Mouse (Mus musculus) olfactory bulb, adult 2 months (tissue): Measurements from ENCODE around the gene Krt26. TPM values are rescaled to one million over a fixed set of nuclear protein-coding genes. Genes with fewer than 3 reads are reported as not detected.

ENCODE experiments used
- H3K27ac ChIP-seq: fragments of 200-500 bp; 2 replicates; pipeline ENCODE4 v1.5.1; 2012; ENCODE audit warnings: low read depth, low read length; ENCODE audit not compliant: insufficient read depth
- H3K4me1 ChIP-seq: fragments of 200-500 bp; 2 replicates; pipeline ENCODE4 v1.6.1; 2012; ENCODE audit warnings: low read length; ENCODE audit not compliant: control insufficient read depth, insufficient read depth
- H3K4me3 ChIP-seq: fragments of 200-500 bp; 2 replicates; pipeline ENCODE4 v1.5.1; 2012; ENCODE audit warnings: mild to moderate bottlenecking, low read depth, low read length, moderate library complexity; ENCODE audit not compliant: insufficient read depth
- CTCF ChIP-seq: fragments of 200-500 bp; IDR thresholded peaks from 2 replicates; pipeline ENCODE4 v1.5.1; 2012; ENCODE audit warnings: low read depth, mild to moderate bottlenecking, low read length, moderate library complexity; ENCODE audit not compliant: insufficient read depth
- POLR2A ChIP-seq: fragments of 200-500 bp; IDR thresholded peaks from 2 replicates; pipeline ENCODE4 v1.6.1; 2012; ENCODE audit warnings: mild to moderate bottlenecking, low read depth, low read length, moderate library complexity; ENCODE audit not compliant: insufficient read depth
- WGBS: fragments of 180-500 bp; shearing (Covaris S2); methylation state at CpG from one replicate; pipeline ENCODE4 v1.1.7; 2018; 5-methylcytosine and 5-hydroxymethylcytosine counted together
- polyA plus RNA-seq: library from polyadenylated mRNA; stranded (reverse); fragments of >200 nt; gene quantifications from 2 replicates; pipeline ENCODE4 v1.2.4, GENCODE M21; 2012; ENCODE audit warnings: low replicate concordance; ENCODE audit not compliant: missing spikeins, insufficient read depth, insufficient read length

The Krt26 gene
- polyA plus RNA-seq, result not detected in 2 replicates

GRCm38 (mm10) chr11:99337866-99338265, at the start of gene Krt26:
TSS of gene Krt26 (minus strand) at chr11:99337966.
- 92% methylated on average over 11 of the region's 11 CpGs for WGBS
- TF ChIP-seq CTCF, result no peak
- TF ChIP-seq POLR2A, result no peak

GRCm38 (mm10) chr11:99385813-99386721, 48.3 kb upstream of the Krt26 start:
- peaks cover 6% of the 10 kb centered on the region; the same call in 1 of the 2 replicates for H3K4me1 ChIP-seq
- peak overlapping the region; percentile 86 for H3K27ac ChIP-seq
- under 1% methylated on average over 71 of the region's 71 CpGs for WGBS
- no peak for TF ChIP-seq CTCF
- TF ChIP-seq POLR2A, result peak; percentile 77
- peak overlapping the region; percentile 75 for H3K4me3 ChIP-seq

More at GRCm38 (mm10) chr11:99337866-99338265, at the start of gene Krt26:
- H3K4me1 ChIP-seq, result no peaks in the 10 kb centered on the region
- H3K27ac ChIP-seq, result no peak within 1 kb of the TSS
- H3K4me3 ChIP-seq, result no peak within 1 kb of the TSS

DNA sequence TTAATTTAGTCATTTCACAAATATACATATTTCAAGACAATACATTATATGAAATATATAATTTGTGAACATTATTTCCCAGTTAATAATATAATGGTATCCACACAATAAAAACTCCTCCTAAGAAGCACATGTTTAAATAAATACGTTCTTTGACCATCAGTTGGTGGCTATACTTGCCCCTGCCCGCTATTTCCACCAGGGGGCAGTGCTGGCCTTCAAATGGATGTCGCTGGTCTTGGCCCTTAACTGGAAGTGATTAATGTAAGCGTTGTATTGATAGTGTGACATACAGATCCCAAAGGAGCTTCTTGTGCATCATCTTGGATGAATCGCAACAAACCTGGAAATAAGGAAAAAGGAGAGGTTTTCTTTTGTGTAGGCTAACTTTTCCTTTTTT, 41.8 kb upstream of the Krt26 start:
- TF ChIP-seq CTCF, result peak; percentile 48; the same call in 1 of the 2 replicates
- no peak for TF ChIP-seq POLR2A
- H3K27ac ChIP-seq, result no peak overlapping the region
- H3K4me3 ChIP-seq, result no peak overlapping the region
- no peaks in the 10 kb centered on the region for H3K4me1 ChIP-seq
- WGBS, result 10% methylated on average over 5 of the region's 5 CpGs

- Histone ChIP-seq H3K4me1 (peaks cover 4% of the 10 kb centered on the region; the same call in 1 of the 2 replicates), H3K27ac (no peak within 1 kb of the TSS), H3K4me3 (no peak within 1 kb of the TSS)
- WGBS, result 79% methylated on average over 13 of the region's 13 CpGs
- TF ChIP-seq POLR2A (no peak), CTCF (no peak)
Measured at GRCm38 (mm10) chr11:99374803-99375202, 37.0 kb upstream of the Krt26 start, which contains the start of gene Krt28. TSS of gene Krt28 (minus strand) at chr11:99374903.

DNA sequence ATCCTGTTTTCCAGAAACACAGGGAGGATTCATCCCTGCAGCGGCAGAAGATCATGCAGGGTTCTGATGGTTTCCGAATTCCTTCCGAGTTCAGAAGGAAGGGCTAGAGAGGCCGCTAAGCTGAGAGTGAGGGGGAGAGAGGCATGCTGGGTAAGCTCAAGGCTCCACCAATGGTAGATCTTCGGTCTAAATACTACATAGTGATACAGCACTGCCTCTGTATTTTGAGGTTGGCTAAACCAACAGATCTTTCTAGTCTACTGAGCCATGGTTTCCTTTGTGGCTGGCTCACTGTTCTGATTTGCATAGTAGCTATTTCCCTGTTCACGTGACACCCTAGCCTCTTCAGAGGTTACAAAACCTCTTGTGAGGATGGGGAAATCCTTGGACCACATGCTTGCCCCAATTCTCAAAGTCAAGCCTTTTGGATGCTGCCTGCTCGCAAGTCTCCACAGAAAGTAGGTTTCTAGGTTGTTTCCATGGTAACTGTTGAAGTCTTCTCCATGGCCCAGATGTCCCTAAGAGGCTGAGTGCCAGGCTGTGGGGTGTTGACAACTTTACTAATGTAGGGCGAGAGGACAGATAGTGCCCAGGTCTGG, 32.2 kb upstream of the Krt26 start:
- 48% methylated on average over 8 of the region's 8 CpGs for WGBS
- no peak overlapping the region for H3K27ac ChIP-seq
- TF ChIP-seq POLR2A (no peak), CTCF (no peak)
- peaks cover 4% of the 10 kb centered on the region; the same call in 1 of the 2 replicates for H3K4me1 ChIP-seq
- H3K4me3 ChIP-seq, result no peak overlapping the region

DNA sequence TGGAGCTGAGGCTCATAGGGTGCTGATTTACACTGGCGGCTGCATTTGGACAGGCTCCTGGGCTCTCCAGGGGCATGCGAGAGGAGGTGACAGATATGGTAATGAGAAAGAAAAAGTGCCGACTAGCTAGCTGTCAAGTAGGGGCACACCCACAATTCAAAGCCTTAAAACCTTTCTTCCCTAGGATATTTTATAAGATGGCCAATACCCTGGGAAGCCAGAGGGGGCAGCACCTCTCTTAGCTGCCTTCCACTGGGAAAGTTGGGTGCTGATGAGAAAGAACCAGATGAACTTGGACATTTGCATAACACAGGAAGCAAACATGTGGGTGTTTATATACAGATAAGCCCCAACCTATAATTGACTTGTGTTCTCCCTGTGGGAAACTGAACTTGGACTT, 31.5 kb upstream of the Krt26 start:
- Histone ChIP-seq H3K27ac (no peak overlapping the region), H3K4me1 (peaks cover 4% of the 10 kb centered on the region; the same call in 1 of the 2 replicates), H3K4me3 (no peak overlapping the region)
- TF ChIP-seq POLR2A, result no peak
- no peak for TF ChIP-seq CTCF
- WGBS, result 11% methylated on average over 3 of the region's 3 CpGs

DNA sequence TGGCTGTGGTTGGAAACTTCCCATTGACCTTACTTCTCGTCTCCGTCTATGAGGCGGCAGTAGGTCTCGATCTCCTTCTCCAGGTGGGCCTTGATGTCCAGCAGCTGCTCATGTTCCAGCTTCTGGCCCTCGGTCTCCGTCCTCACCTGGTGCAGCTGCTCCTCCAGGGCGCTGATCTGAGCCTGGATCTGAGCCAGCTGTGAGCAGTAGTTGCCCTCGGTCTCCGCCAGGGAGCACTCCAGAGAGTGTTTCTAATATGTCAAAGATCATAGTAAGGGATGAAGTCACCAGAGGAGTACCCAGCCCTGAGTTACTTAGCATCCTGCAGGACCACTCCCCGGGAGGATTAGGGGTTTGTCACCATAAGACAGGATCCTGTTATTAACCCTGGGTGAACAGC, 29.0 kb upstream of the Krt26 start:
- WGBS, result 44% methylated on average over 10 of the region's 10 CpGs
- TF ChIP-seq POLR2A (no peak), CTCF (no peak)
- no peak overlapping the region for H3K4me3 ChIP-seq
- H3K4me1 ChIP-seq, result peaks cover 4% of the 10 kb centered on the region; the same call in 1 of the 2 replicates
- no peak overlapping the region for H3K27ac ChIP-seq

- 24% methylated on average over 9 of the region's 9 CpGs for WGBS
- H3K4me1 ChIP-seq, result no peaks in the 10 kb centered on the region
- H3K4me3 ChIP-seq, result no peak overlapping the region
- TF ChIP-seq CTCF (no peak), POLR2A (no peak)
- H3K27ac ChIP-seq, result no peak overlapping the region
Measured at GRCm38 (mm10) chr11:99364412-99364811, 26.6 kb upstream of the Krt26 start.

DNA sequence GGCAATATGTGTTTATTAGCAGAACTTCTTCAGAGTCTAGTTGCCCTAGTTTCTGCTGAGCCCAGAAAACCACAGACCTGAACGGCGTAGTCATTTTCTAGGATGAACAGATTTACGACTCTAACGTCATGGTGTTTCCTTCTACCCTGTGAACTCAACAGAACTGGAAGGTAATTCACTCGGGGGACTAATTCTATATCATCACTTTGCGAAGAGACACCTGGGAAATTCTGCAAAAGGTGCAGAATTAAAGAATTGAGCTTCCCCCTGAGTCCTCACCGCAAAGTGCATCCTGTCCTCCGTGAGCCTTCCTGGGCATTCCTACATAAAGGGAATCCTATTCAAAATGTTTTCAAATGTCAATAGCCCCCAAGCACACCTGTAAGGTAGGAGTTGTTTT, 23.7 kb upstream of the Krt26 start:
- Histone ChIP-seq H3K4me1 (no peaks in the 10 kb centered on the region), H3K27ac (no peak overlapping the region), H3K4me3 (no peak overlapping the region)
- 88% methylated on average over 8 of the region's 8 CpGs for WGBS
- TF ChIP-seq CTCF (no peak), POLR2A (no peak)
